Mouse (Mus musculus): ENCODE results near the gene Csad.
"Not testable (repeated sequence)": the region's sequence is repeated elsewhere in the genome, so short reads cannot be mapped to it uniquely, and the experiment has no call there.

GRCm38 (mm10) chr15:102155006-102155405, 49.5 kb downstream of the Csad start:
- not testable (repeated sequence) for TF ChIP-seq CTCF (IDR thresholded peaks at IDR 0.05; ENCODE audit: borderline replicate concordance, insufficient read depth, low read length); POLR2A (IDR thresholded peaks at IDR 0.05; ENCODE audit: low read depth, low read length)
